Mouse (Mus musculus) myocyte (in vitro differentiated cells): ENCODE data around the gene Cox4i2.
A peak's percentile ranks its signal among the peaks of the same experiment; 100 is the strongest.

Experiments used
- CEBPB ChIP-seq: IDR thresholded peaks from 2 replicates; pipeline ENCODE4 v1.6.1; 2011; ENCODE audit warnings: mild to moderate bottlenecking, moderate library complexity; ENCODE audit not compliant: poor library complexity, insufficient read depth, severe bottlenecking
- MAX ChIP-seq: IDR thresholded peaks from one replicate; pipeline ENCODE4 v1.6.1; 2011; ENCODE audit warnings: low read depth, mild to moderate bottlenecking, control low read depth
- MYOD1 ChIP-seq, 3 experiments: IDR thresholded peaks; one replicate each; pipeline ENCODE4 v1.6.1; 2011; ENCODE audit warnings: control low read depth in 2 of 3, low read depth in 2 of 3, mild to moderate bottlenecking in 2 of 3, moderate library complexity in 1 of 3; ENCODE audit not compliant: insufficient read length in 2 of 3, control insufficient read depth in 1 of 3
- MYOG ChIP-seq, 3 experiments: IDR thresholded peaks; one replicate each; pipeline ENCODE4 v1.6.1; 2011; ENCODE audit warnings: control low read depth in 2 of 3, low read depth in 2 of 3, mild to moderate bottlenecking in 2 of 3; ENCODE audit not compliant: insufficient read length in 2 of 3, control insufficient read depth in 1 of 3, insufficient read depth in 1 of 3
- POLR2A ChIP-seq: IDR thresholded peaks from one replicate; pipeline ENCODE4 v1.6.1; 2011; ENCODE audit warnings: low read depth, mild to moderate bottlenecking, control low read depth, moderate library complexity; ENCODE audit not compliant: insufficient read length
- TCF12 ChIP-seq: IDR thresholded peaks from one replicate; pipeline ENCODE4 v1.6.1; 2011; ENCODE audit warnings: mild to moderate bottlenecking, control low read depth; ENCODE audit not compliant: poor library complexity, insufficient read depth, severe bottlenecking
- USF1 ChIP-seq: IDR thresholded peaks from one replicate; pipeline ENCODE4 v1.6.1; 2011; ENCODE audit warnings: low read depth, mild to moderate bottlenecking, control low read depth, moderate library complexity

DNA sequence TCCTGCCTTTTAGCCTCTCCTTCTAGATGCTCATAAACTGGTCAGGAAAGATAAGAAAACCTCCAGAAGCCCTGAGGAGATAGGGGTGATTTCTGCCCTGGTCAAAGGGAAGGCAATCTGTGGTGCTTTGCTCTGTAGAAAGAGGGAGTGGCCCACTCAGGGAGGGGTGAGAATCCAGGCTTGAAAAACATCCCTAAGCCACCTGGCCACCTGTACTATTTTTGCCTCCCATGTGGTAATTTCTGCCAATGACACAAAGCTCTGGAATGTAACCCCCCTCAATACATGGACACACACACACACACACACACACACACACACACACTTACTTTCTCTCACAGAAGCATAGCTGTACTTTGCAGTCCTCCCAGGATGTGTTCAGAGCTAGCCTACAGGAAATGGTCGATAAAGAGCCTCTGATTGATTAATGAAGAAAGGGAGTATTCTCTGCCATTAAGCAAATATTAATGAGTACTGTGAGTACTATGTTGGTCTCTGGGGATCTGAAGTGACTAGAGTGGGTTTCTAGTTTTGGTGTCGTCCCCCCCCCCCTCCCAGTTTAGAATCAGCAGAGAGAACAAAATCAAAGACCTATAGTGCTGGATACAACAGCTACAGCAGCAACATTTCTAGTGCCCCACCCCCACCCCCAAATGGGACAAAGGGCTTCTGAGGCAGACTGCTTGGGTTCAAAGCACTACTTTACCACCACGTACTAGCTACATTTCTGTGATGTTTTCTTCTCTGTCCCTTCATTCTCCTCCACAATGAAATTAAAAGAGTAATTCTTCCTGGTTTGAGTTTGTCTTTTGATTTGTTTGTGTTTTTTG, 57.6 kb downstream of the Cox4i2 start:
- TF ChIP-seq USF1 (no peak), POLR2A (no peak), TCF12 (peak; percentile 18), CEBPB (no peak), MAX (no peak), MYOD1 (IDR thresholded peaks at IDR 0.05; ENCODE audit: control insufficient read depth in 1 of 3, insufficient read length in 2 of 3, low read depth in 2 of 3) (peak in 2 of 3 experiments; percentile 46 to 76), MYOG (IDR thresholded peaks at IDR 0.05; ENCODE audit: control insufficient read depth in 1 of 3, insufficient read depth in 1 of 3, insufficient read length in 2 of 3, low read depth in 2 of 3) (peak in 1 of 3 experiments; percentile 64)
